Mouse (Mus musculus): ENCODE results near the gene Maml2. TPM values are rescaled to one million over a fixed set of nuclear protein-coding genes. Genes with fewer than 3 reads are reported as not detected.

Gene Maml2
- total RNA-seq, 1 experiment, result 1.9 TPM

DNA sequence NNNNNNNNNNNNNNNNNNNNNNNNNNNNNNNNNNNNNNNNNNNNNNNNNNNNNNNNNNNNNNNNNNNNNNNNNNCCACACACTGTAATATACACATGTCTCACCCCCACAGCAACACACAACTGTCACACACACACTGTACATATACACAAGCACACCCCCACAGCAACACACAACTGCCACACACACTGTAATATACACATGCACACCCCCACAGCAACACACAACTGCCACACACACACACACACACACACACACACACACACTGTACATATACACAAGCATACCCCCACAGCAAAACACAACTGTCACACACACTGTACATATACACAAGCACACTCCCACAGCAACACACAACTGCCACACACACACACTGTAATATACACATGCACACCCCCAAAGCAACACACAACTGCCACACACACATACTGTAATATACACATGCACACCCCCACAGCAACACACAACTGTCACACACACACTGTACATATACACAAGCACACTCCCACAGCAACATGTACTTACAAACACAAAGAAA is 116.5 kb downstream of the Maml2 start:
- no peak for DNase-seq (ENCODE audit: low read depth, low spot score)
- Histone ChIP-seq H3K4me1 (ENCODE audit: control insufficient read depth in 2 of 2, insufficient read depth in 2 of 2, low read length in 2 of 2, poor library complexity in 1 of 2) (no peaks in the 10 kb centered on the region), H3K4me3 (ENCODE audit: insufficient read depth in 1 of 2, low read depth in 1 of 2, low read length in 2 of 2, poor library complexity in 1 of 2, severe bottlenecking in 1 of 2) (no peak overlapping the region), H3K9ac (ENCODE audit: insufficient read depth, low read depth, low read length, poor library complexity, severe bottlenecking) (no peak overlapping the region), H3K27ac (ENCODE audit: insufficient read depth, low read depth, low read length, poor library complexity, severe bottlenecking) (no peak overlapping the region), H3K9me3 (ENCODE audit: control insufficient read depth, insufficient read depth, low read depth, low read length) (no peaks in the 10 kb centered on the region), H3K36me3 (ENCODE audit: control insufficient read depth, insufficient read depth, low read length, poor library complexity, severe bottlenecking) (no peaks in the 10 kb centered on the region)
- no peak for TF ChIP-seq ZNF384 (IDR thresholded peaks at IDR 0.05; ENCODE audit: low read depth, low read length)
- no peak for TF ChIP-seq HCFC1 (IDR thresholded peaks at IDR 0.05; ENCODE audit: borderline replicate concordance, insufficient read depth, low read length)
- TF ChIP-seq CHD2 (IDR thresholded peaks at IDR 0.05; ENCODE audit: low read depth, low read length), result no peak
- no peak for TF ChIP-seq MAFK (IDR thresholded peaks at IDR 0.05; ENCODE audit: insufficient read depth, low read depth, low read length)
- no peak for TF ChIP-seq ZC3H11A (IDR thresholded peaks at IDR 0.05; ENCODE audit: borderline replicate concordance, low read depth, low read length)
- in situ Hi-C loops (cut with MboI; ENCODE audit: low sequenced_read_pairs in 2 of 2, unreplicated experiment in 2 of 2), result no loop called here

DNA sequence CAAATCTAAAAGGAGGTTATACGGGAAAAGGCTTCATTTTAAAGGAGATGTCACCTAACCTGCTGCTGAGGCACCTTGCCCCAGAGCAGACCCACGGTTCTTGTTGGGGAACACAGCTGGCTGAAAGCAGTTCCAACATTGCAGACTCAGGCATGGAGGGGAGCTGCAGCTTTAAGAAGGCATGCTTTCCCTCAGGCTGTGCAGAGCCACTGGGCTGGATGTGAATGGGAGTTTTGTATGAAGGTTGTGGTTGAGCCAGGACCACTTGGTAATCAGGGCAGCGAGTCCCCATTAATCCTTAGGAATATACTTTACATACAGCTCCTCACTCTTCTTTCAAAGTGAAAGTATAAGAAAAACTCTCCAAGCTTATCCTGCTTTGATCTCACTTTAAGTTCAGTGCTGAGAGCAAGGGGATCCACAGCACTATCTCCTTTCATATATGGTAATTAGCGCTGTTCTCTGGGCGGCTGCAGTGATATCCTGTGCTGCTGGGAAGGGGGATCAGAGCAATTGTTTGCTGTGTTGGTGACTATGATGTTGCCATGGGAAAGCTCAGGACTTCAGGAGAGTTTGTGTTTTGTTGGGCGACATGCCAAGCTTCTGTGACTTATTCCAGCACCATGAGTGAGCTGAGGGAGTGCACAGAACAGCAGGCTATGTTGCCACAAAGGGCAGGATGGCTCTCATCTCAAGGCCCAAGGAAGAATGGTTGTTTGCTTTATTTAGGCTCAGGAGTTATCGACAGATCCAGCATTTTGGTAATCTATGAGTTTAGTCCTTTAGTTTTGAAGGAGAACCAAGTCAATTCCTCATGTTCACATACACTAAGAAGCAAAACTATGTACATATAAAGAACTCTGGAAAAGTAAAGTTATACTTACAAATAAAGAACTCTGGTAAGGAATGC is 127.5 kb downstream of the Maml2 start:
- Histone ChIP-seq H3K4me1 (ENCODE audit: control insufficient read depth in 2 of 2, insufficient read depth in 2 of 2, low read length in 2 of 2, poor library complexity in 1 of 2) (no peaks in the 10 kb centered on the region), H3K36me3 (ENCODE audit: control insufficient read depth, insufficient read depth, low read length, poor library complexity, severe bottlenecking) (no peaks in the 10 kb centered on the region), H3K9ac (ENCODE audit: insufficient read depth, low read depth, low read length, poor library complexity, severe bottlenecking) (no peak overlapping the region), H3K9me3 (ENCODE audit: control insufficient read depth, insufficient read depth, low read depth, low read length) (no peaks in the 10 kb centered on the region), H3K27ac (ENCODE audit: insufficient read depth, low read depth, low read length, poor library complexity, severe bottlenecking) (no peak overlapping the region), H3K4me3 (ENCODE audit: insufficient read depth in 1 of 2, low read depth in 1 of 2, low read length in 2 of 2, poor library complexity in 1 of 2, severe bottlenecking in 1 of 2) (no peak overlapping the region)
- DNase-seq (ENCODE audit: low read depth, low spot score), result no peak
- TF ChIP-seq HCFC1 (IDR thresholded peaks at IDR 0.05; ENCODE audit: borderline replicate concordance, insufficient read depth, low read length), result no peak
- TF ChIP-seq MAFK (IDR thresholded peaks at IDR 0.05; ENCODE audit: insufficient read depth, low read depth, low read length), result no peak
- no peak for TF ChIP-seq ZC3H11A (IDR thresholded peaks at IDR 0.05; ENCODE audit: borderline replicate concordance, low read depth, low read length)
- TF ChIP-seq ZNF384 (IDR thresholded peaks at IDR 0.05; ENCODE audit: low read depth, low read length), result no peak
- TF ChIP-seq CHD2 (IDR thresholded peaks at IDR 0.05; ENCODE audit: low read depth, low read length), result no peak
- in situ Hi-C loops (cut with MboI; ENCODE audit: low sequenced_read_pairs in 2 of 2, unreplicated experiment in 2 of 2), result no loop called here

DNA sequence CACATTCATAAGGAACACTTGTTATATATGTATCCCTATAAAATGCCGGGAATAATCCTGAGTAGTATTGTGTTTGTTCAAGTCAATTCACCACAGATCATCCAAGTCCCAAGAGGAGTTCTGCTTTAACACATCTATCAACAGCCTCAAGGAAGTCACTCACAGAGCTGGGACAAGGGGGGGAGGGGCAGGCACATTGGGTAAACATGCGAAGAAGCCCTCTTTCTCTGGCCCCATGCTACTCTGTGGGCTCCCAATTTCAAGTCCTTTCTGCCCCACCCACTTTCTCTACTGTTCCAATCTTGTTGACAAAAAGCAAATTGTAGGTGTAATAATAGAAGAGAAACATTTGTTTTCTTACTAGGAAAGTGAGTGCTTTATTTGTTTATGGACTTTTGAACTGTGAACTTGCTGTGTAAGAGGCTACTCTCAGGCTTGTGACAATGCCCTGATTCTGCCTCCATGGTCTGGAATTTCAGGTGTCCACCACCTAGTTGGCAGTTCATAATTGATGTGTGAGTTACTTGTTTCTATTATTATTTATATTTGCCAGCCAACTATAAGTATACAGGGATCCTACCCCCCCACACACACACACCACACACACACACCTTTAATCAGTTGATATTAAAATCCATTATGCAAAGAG is 131.8 kb downstream of the Maml2 start:
- no peaks in the 10 kb centered on the region for H3K9me3 ChIP-seq (ENCODE audit: control insufficient read depth, insufficient read depth, low read depth, low read length)
- H3K4me1 ChIP-seq (ENCODE audit: control insufficient read depth in 2 of 2, insufficient read depth in 2 of 2, low read length in 2 of 2, poor library complexity in 1 of 2), result no peaks in the 10 kb centered on the region
- H3K36me3 ChIP-seq (ENCODE audit: control insufficient read depth, insufficient read depth, low read length, poor library complexity, severe bottlenecking), result no peaks in the 10 kb centered on the region
- H3K9ac ChIP-seq (ENCODE audit: insufficient read depth, low read depth, low read length, poor library complexity, severe bottlenecking), result no peak overlapping the region
- in situ Hi-C loops (cut with MboI; ENCODE audit: low sequenced_read_pairs in 2 of 2, unreplicated experiment in 2 of 2), result no loop called here
- TF ChIP-seq MAFK (IDR thresholded peaks at IDR 0.05; ENCODE audit: insufficient read depth, low read depth, low read length), result no peak
- TF ChIP-seq ZC3H11A (IDR thresholded peaks at IDR 0.05; ENCODE audit: borderline replicate concordance, low read depth, low read length), result no peak
- TF ChIP-seq ZNF384 (IDR thresholded peaks at IDR 0.05; ENCODE audit: low read depth, low read length), result no peak
- no peak for TF ChIP-seq HCFC1 (IDR thresholded peaks at IDR 0.05; ENCODE audit: borderline replicate concordance, insufficient read depth, low read length)
- no peak for TF ChIP-seq CHD2 (IDR thresholded peaks at IDR 0.05; ENCODE audit: low read depth, low read length)
- no peak overlapping the region for H3K4me3 ChIP-seq (ENCODE audit: insufficient read depth in 1 of 2, low read depth in 1 of 2, low read length in 2 of 2, poor library complexity in 1 of 2, severe bottlenecking in 1 of 2)
- H3K27ac ChIP-seq (ENCODE audit: insufficient read depth, low read depth, low read length, poor library complexity, severe bottlenecking), result no peak overlapping the region
- DNase-seq (ENCODE audit: low read depth, low spot score), result no peak

DNA sequence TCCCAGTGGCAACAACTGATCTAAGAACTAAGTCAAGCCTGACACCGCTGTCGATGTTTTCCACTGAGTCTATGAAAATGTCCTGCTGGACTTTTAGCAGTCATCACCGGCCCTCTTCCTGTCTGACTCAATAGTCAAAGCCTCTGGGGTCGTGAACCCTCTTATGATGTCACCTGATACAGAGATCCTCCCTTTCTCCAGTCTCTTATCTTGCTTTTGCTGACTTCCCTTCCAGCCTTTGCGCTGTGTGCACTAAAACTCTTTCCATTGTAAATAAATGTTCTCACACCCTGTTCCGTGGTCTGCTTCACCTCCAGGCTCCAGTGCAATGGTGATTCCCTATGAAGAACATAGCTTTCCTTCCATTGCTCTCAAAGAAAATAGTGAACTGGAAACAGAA is 132.5 kb downstream of the Maml2 start:
- H3K4me1 ChIP-seq (ENCODE audit: control insufficient read depth in 2 of 2, insufficient read depth in 2 of 2, low read length in 2 of 2, poor library complexity in 1 of 2), result no peaks in the 10 kb centered on the region
- TF ChIP-seq ZNF384 (IDR thresholded peaks at IDR 0.05; ENCODE audit: low read depth, low read length) (no peak), ZC3H11A (IDR thresholded peaks at IDR 0.05; ENCODE audit: borderline replicate concordance, low read depth, low read length) (no peak), MAFK (IDR thresholded peaks at IDR 0.05; ENCODE audit: insufficient read depth, low read depth, low read length) (no peak), HCFC1 (IDR thresholded peaks at IDR 0.05; ENCODE audit: borderline replicate concordance, insufficient read depth, low read length) (no peak), CHD2 (IDR thresholded peaks at IDR 0.05; ENCODE audit: low read depth, low read length) (no peak)
- no peaks in the 10 kb centered on the region for H3K9me3 ChIP-seq (ENCODE audit: control insufficient read depth, insufficient read depth, low read depth, low read length)
- no peak overlapping the region for H3K9ac ChIP-seq (ENCODE audit: insufficient read depth, low read depth, low read length, poor library complexity, severe bottlenecking)
- no peaks in the 10 kb centered on the region for H3K36me3 ChIP-seq (ENCODE audit: control insufficient read depth, insufficient read depth, low read length, poor library complexity, severe bottlenecking)
- DNase-seq (ENCODE audit: low read depth, low spot score), result no peak
- no peak overlapping the region for H3K4me3 ChIP-seq (ENCODE audit: insufficient read depth in 1 of 2, low read depth in 1 of 2, low read length in 2 of 2, poor library complexity in 1 of 2, severe bottlenecking in 1 of 2)
- H3K27ac ChIP-seq (ENCODE audit: insufficient read depth, low read depth, low read length, poor library complexity, severe bottlenecking), result no peak overlapping the region
- in situ Hi-C loops (cut with MboI; ENCODE audit: low sequenced_read_pairs in 2 of 2, unreplicated experiment in 2 of 2), result no loop called here
